In genomic region chr11:96177546-96178174, GRCm38 (mm10) we compare ENCODE assay signal across 34 mouse cellular contexts. TPM values are rescaled to one million over a fixed set of nuclear protein-coding genes. Genes with fewer than 3 reads are reported as not detected.
DNase-seq lines count a peak whose midpoint lies in the region; ATAC-seq and TF ChIP-seq lines count a peak whose summit lies in the region.
"Had no signal": no experiment of that assay in that cellular context is flagged by ENCODE, and none has a peak within 500 bp of the region (broad histone marks: within the 10 kb centered on the region; RNA-seq: fewer than 3 reads in every experiment).

No protein-coding gene starts in this region.

- H3K27me3 ChIP-seq in kidney, adult 2 months (replicated peaks; ENCODE audit: control insufficient read depth, insufficient read depth, low read length), result peaks cover 11% of the 10 kb centered on the region; the same call in 1 of the 2 replicates
- H3K27me3 ChIP-seq in neural tube, embryonic 14.5 days (ENCODE audit: control insufficient read depth, insufficient read depth, low read length), result peaks cover 78% of the 10 kb centered on the region

- H3K27ac ChIP-seq in kidney, adult 2 months (ENCODE audit: insufficient read depth, low read depth, low read length), result no peak overlapping the region
- no peak overlapping the region for H3K27ac ChIP-seq in neural tube, embryonic 14.5 days (ENCODE audit: low read depth, low read length)
- H3K27ac ChIP-seq: embryonic facial prominence, embryonic 13.5 days; hindbrain, embryonic 12.5 days; left cerebral cortex, adult 2 months; limb, embryonic 12.5 days; macrophage; neural tube, embryonic 13.5 days; stomach, postnatal 0 days had no signal

- TF ChIP-seq POLR2A in kidney, adult 2 months (IDR thresholded peaks at IDR 0.05; ENCODE audit: low read depth, low read length), result no peak

- H3K4me1 ChIP-seq in kidney, adult 2 months (ENCODE audit: control insufficient read depth, insufficient read depth, low read length), result no peaks in the 10 kb centered on the region
- H3K4me1 ChIP-seq in neural tube, embryonic 14.5 days (ENCODE audit: control insufficient read depth, insufficient read depth, low read length), result 0 out of 2 replicates have a peak, but pooled peaks cover 2% of the 10 kb centered on the region
- H3K4me1 ChIP-seq: hindbrain, embryonic 12.5 days; limb, embryonic 12.5 days; neural tube, embryonic 13.5 days had no signal

- H3K9me3 ChIP-seq in neural tube, embryonic 14.5 days (ENCODE audit: control insufficient read depth, low read length), result no peaks in the 10 kb centered on the region
- H3K9me3 ChIP-seq: G1E had no signal

- TF ChIP-seq CTCF in kidney, adult 2 months (conservative IDR thresholded peaks at IDR 0.05; ENCODE audit: insufficient read depth, insufficient read length, low read depth, low read length), result no peak

- H3K9ac ChIP-seq in neural tube, embryonic 14.5 days (replicated peaks; ENCODE audit: low read depth, low read length), result no peak overlapping the region
- H3K9ac ChIP-seq: embryonic facial prominence, embryonic 13.5 days; forebrain, postnatal 0 days; hindbrain, embryonic 12.5 days; limb, embryonic 12.5 days; liver, postnatal 0 days; neural tube, embryonic 13.5 days had no signal

- H3K36me3 ChIP-seq in kidney, adult 2 months (ENCODE audit: control insufficient read depth, insufficient read depth, low read length), result no peaks in the 10 kb centered on the region
- no peaks in the 10 kb centered on the region for H3K36me3 ChIP-seq in neural tube, embryonic 14.5 days (ENCODE audit: control insufficient read depth, insufficient read depth, low read length)
- H3K36me3 ChIP-seq: embryonic facial prominence, embryonic 13.5 days; G1E; hindbrain, embryonic 12.5 days; limb, embryonic 12.5 days; neural tube, embryonic 13.5 days had no signal

- no peak for ATAC-seq in neural tube, embryonic 14.5 days (ENCODE audit: low read depth)
- ATAC-seq: forebrain, postnatal 0 days; intestine, embryonic 16.5 days; liver, postnatal 0 days; lung, postnatal 0 days; Patski had no signal

- H3K4me3 ChIP-seq in kidney, adult 2 months (ENCODE audit: insufficient read depth, low read depth, low read length), result no peak overlapping the region
- peak overlapping the region; percentile 4; the same call in 1 of the 2 replicates for H3K4me3 ChIP-seq in neural tube, embryonic 14.5 days (ENCODE audit: low read depth, low read length)
- H3K4me3 ChIP-seq: embryonic facial prominence, embryonic 13.5 days; hindbrain, embryonic 12.5 days; left cerebral cortex, adult 2 months; limb, embryonic 12.5 days; neural tube, embryonic 13.5 days had no signal

- DNase-seq in embryo, embryonic 9.5 days (ENCODE audit: extremely low spot score), result peak; percentile 66
- DNase-seq in embryo, embryonic 11 days, result no peak
- DNase-seq in kidney, adult 2 months, result peak; percentile 20
- no peak for DNase-seq in kidney, adult 11 months
- peak; percentile 31 for DNase-seq in retina, embryonic 14.5 days (ENCODE audit: low spot score)
- DNase-seq in retina, postnatal 1 day, result no peak
- DNase-seq in ovary, postnatal 14 days (ENCODE audit: low spot score), result no peak
- DNase-seq: adrenal gland, postnatal 14 days; cerebellum, adult 2 months; cerebellum, postnatal 36 days; gastrocnemius, postnatal 14 days; heart, adult 11 months; liver, postnatal 0 days; right cerebral cortex, postnatal 14 days; thymus, adult 2 months; thymus, postnatal 4 days had no signal

- WGBS in kidney, adult 2 months, result 4% methylated on average over 27 of the region's 27 CpGs
- 1% methylated on average over 26 of the region's 27 CpGs for WGBS in neural tube, embryonic 14.5 days

- no peak overlapping the region for H3K4me2 ChIP-seq in neural tube, embryonic 14.5 days (ENCODE audit: low read depth, low read length)
- H3K4me2 ChIP-seq: embryonic facial prominence, embryonic 13.5 days; heart, embryonic 11.5 days; hindbrain, embryonic 12.5 days; limb, embryonic 12.5 days; liver, embryonic 11.5 days; neural tube, embryonic 13.5 days had no signal

RNA-seq across cellular contexts. Expression of gene Hoxb13, which starts 16.5 kb away (rescaled TPM):
- polyA plus RNA-seq in kidney, adult 2 months (2012; rRNA removed), result not detected in 2 replicates
- not detected in 2 replicates for polyA plus RNA-seq in neural tube, embryonic 14.5 days (2014; fragmentation: Nextera tagmentation; extraction: Ambion mirVana)
- polyA plus RNA-seq: cerebellum, adult 2 months; embryonic facial prominence, embryonic 13.5 days; forebrain, postnatal 0 days; heart, embryonic 11.5 days; heart, postnatal 0 days; hindbrain, embryonic 12.5 days; kidney, embryonic 16.5 days; large intestine, adult 2 months; limb, embryonic 12.5 days; liver, embryonic 11.5 days; liver, postnatal 0 days; lung, postnatal 0 days; macrophage; neural tube, embryonic 13.5 days; stomach, postnatal 0 days had no signal

RNA-seq across cellular contexts. Expression of gene Ttll6, which starts 44.1 kb away (rescaled TPM):
- polyA plus RNA-seq in kidney, adult 2 months (2012; rRNA removed), result 0.05 TPM in 2 replicates
- polyA plus RNA-seq in neural tube, embryonic 14.5 days (2014; fragmentation: Nextera tagmentation; extraction: Ambion mirVana), result 0.27 TPM in 1 of 2 replicates, not detected in the other
- polyA plus RNA-seq: G1E; heart, embryonic 11.5 days; heart, postnatal 0 days; kidney, embryonic 16.5 days; limb, embryonic 12.5 days; liver, embryonic 11.5 days; liver, postnatal 0 days; macrophage; neural tube, embryonic 13.5 days had no signal

Comparison
In these comparisons a context has a peak if more than half of its experiments do, and no peak if none do; other contexts are left out.
1. DNase-seq: peak in embryo, embryonic 9.5 days (single experiment), kidney, adult 2 months (single experiment) and retina, embryonic 14.5 days (single experiment); none in embryo, embryonic 11 days (single experiment), kidney, adult 11 months (single experiment), retina, postnatal 1 day (single experiment) and ovary, postnatal 14 days (single experiment).